Mouse (Mus musculus): ENCODE measurements around the gene Anxa1.

DNA sequence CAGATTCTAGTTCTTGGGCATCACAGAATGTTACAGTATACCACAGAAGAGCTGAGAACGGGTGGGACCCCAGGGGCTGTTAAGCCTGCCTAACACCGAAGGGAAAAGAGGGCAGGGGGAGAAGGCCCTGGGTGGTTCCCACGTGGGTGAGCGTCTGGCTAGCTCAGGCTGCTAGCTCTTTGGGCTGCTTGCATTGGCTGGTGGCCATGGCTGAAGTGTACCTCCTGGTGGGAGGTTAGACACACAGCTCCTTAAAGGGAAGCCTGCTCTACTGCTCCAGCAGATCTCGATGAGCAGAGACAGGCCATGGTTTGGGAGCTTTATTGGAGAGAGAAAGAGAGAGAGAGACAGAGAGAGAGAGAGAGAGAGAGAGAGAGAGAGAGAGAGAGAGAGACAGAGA is 46.3 kb upstream of the Anxa1 start:
- TF ChIP-seq CTCF (IDR thresholded peaks at IDR 0.05 in 2 of 3, conservative IDR thresholded peaks at IDR 0.05 in 1 of 3; ENCODE audit: control insufficient read depth in 1 of 3, insufficient read depth in 1 of 3, low read depth in 2 of 3, low read length in 3 of 3, poor library complexity in 1 of 3, severe bottlenecking in 1 of 3) = no peak
- no peak for TF ChIP-seq RCOR1 (IDR thresholded peaks at IDR 0.05; ENCODE audit: low read depth, low read length)
